Mouse (Mus musculus): Measurements from ENCODE around the gene Tnrc6b.

The Tnrc6b gene

GRCm38 (mm10) chr15:80736553-80736952, 25.4 kb downstream of the Tnrc6b start:
- DNase-seq (ENCODE audit: extremely low spot score) = no peak

- DNase-seq (ENCODE audit: extremely low spot score) = no peak
These were observed 27.1 kb downstream of the Tnrc6b start for GRCm38 (mm10) chr15:80738244-80738643.

GRCm38 (mm10) chr15:80739972-80740371, 28.9 kb downstream of the Tnrc6b start:
- no peak for DNase-seq (ENCODE audit: extremely low spot score)

- no peak for DNase-seq (ENCODE audit: extremely low spot score)
These were observed 30.7 kb downstream of the Tnrc6b start for GRCm38 (mm10) chr15:80741836-80742235.

GRCm38 (mm10) chr15:80742991-80743474, 31.9 kb downstream of the Tnrc6b start:
- DNase-seq (ENCODE audit: extremely low spot score) = no peak

GRCm38 (mm10) chr15:80743606-80744005, 32.5 kb downstream of the Tnrc6b start:
- no peak for DNase-seq (ENCODE audit: extremely low spot score)

- no peak for DNase-seq (ENCODE audit: extremely low spot score)
These were observed 33.7 kb downstream of the Tnrc6b start for GRCm38 (mm10) chr15:80744667-80745422.

GRCm38 (mm10) chr15:80748979-80749378, 37.9 kb downstream of the Tnrc6b start:
- no peak for DNase-seq (ENCODE audit: extremely low spot score)

- DNase-seq (ENCODE audit: extremely low spot score) = no peak
These were observed 42.2 kb downstream of the Tnrc6b start for GRCm38 (mm10) chr15:80753351-80753750.

- no peak for DNase-seq (ENCODE audit: extremely low spot score)
These were observed 43.0 kb downstream of the Tnrc6b start for GRCm38 (mm10) chr15:80754103-80754502.

GRCm38 (mm10) chr15:80759451-80759850, 48.3 kb downstream of the Tnrc6b start:
- DNase-seq (ENCODE audit: extremely low spot score) = no peak

GRCm38 (mm10) chr15:80760504-80760903, 49.4 kb downstream of the Tnrc6b start:
- no peak for DNase-seq (ENCODE audit: extremely low spot score)

GRCm38 (mm10) chr15:80760935-80761334, 49.8 kb downstream of the Tnrc6b start:
- DNase-seq (ENCODE audit: extremely low spot score) = no peak

GRCm38 (mm10) chr15:80762621-80763020, 51.5 kb downstream of the Tnrc6b start:
- no peak for DNase-seq (ENCODE audit: extremely low spot score)

- no peak for DNase-seq (ENCODE audit: extremely low spot score)
These were observed 53.6 kb downstream of the Tnrc6b start for GRCm38 (mm10) chr15:80764666-80765065.

- DNase-seq (ENCODE audit: extremely low spot score) = no peak
These were observed 54.3 kb downstream of the Tnrc6b start for GRCm38 (mm10) chr15:80765381-80765780.

- no peak for DNase-seq (ENCODE audit: extremely low spot score)
These were observed 57.1 kb downstream of the Tnrc6b start for GRCm38 (mm10) chr15:80768216-80768615.

- DNase-seq (ENCODE audit: extremely low spot score) = no peak
These were observed 60.9 kb downstream of the Tnrc6b start for GRCm38 (mm10) chr15:80771926-80772441.

- no peak for DNase-seq (ENCODE audit: extremely low spot score)
These were observed 63.6 kb downstream of the Tnrc6b start for GRCm38 (mm10) chr15:80774666-80775065.

- no peak for DNase-seq (ENCODE audit: extremely low spot score)
These were observed 67.9 kb downstream of the Tnrc6b start for GRCm38 (mm10) chr15:80779006-80779405.

- DNase-seq (ENCODE audit: extremely low spot score) = no peak
These were observed 69.1 kb downstream of the Tnrc6b start for GRCm38 (mm10) chr15:80780154-80780751.

GRCm38 (mm10) chr15:80781218-80781806, 70.2 kb downstream of the Tnrc6b start:
- no peak for DNase-seq (ENCODE audit: extremely low spot score)

- no peak for DNase-seq (ENCODE audit: extremely low spot score)
These were observed 73.4 kb downstream of the Tnrc6b start for GRCm38 (mm10) chr15:80784553-80784971.
